Mouse (Mus musculus) liver, postnatal 0 days (tissue): ENCODE results near the gene Prex1. TPM values are rescaled to one million over a fixed set of nuclear protein-coding genes. Genes with fewer than 3 reads are reported as not detected.

Experiments used
- ATAC-seq: fragments of 200-750 bp; cut with Nextera tagmentation; 2 replicates; pipeline ENCODE4 v1.8.0; 2017; ENCODE audit warnings: mild to moderate bottlenecking, moderate library complexity
- DNase-seq: peaks from one replicate; pipeline ENCODE4 v3.0.0-alpha.2; 2016
- H3K27ac ChIP-seq: fragments of 300-500 bp; sonication (generic); 2 replicates; pipeline ENCODE4 v1.5.1; 2014; ENCODE audit warnings: antibody characterized with exemption, moderate library complexity, mild to moderate bottlenecking, low read depth
- H3K27me3 ChIP-seq: fragments of 300-500 bp; sonication (generic); 2 replicates; pipeline ENCODE4 v1.6.1; 2014; ENCODE audit warnings: low read length, control low read depth, mixed read lengths; ENCODE audit not compliant: insufficient read depth
- H3K36me3 ChIP-seq: fragments of 300-500 bp; sonication (generic); replicated peaks from 2 replicates; pipeline ENCODE4 v1.6.1; 2014; ENCODE audit warnings: mild to moderate bottlenecking, control low read depth, low read length, moderate library complexity, mixed read lengths; ENCODE audit not compliant: insufficient read depth
- H3K4me1 ChIP-seq: fragments of 300-500 bp; sonication (generic); 2 replicates; pipeline ENCODE4 v1.6.1; 2014; ENCODE audit warnings: antibody characterized with exemption, mild to moderate bottlenecking, control low read depth; ENCODE audit not compliant: insufficient read depth
- H3K4me2 ChIP-seq: fragments of 300-500 bp; sonication (generic); 2 replicates; pipeline ENCODE4 v1.6.1; 2014; ENCODE audit warnings: low read depth, mild to moderate bottlenecking, low read length, moderate library complexity, mixed read lengths
- H3K4me3 ChIP-seq: fragments of 300-500 bp; sonication (generic); 2 replicates; pipeline ENCODE4 v1.5.1; 2014; ENCODE audit warnings: low read depth, low read length
- H3K9ac ChIP-seq: fragments of 300-500 bp; sonication (generic); replicated peaks from 2 replicates; pipeline ENCODE4 v1.6.1; 2014; ENCODE audit warnings: mild to moderate bottlenecking, moderate library complexity
- H3K9me3 ChIP-seq: fragments of 300-500 bp; sonication (generic); 2 replicates; pipeline ENCODE4 v1.6.1; 2016; ENCODE audit warnings: mild to moderate bottlenecking, control low read depth, low read length, mixed read lengths
- CTCF ChIP-seq: sonication (generic); IDR thresholded peaks from 2 replicates; pipeline ENCODE4 v1.5.1; 2016; ENCODE audit warnings: antibody characterized with exemption, low read depth
- EP300 ChIP-seq: IDR thresholded peaks from 2 replicates; pipeline ENCODE4 v1.6.1; 2016; ENCODE audit warnings: antibody characterized with exemption, low read depth, mild to moderate bottlenecking
- WGBS: fragments of 180-500 bp; shearing (Covaris S2); extraction: QIAGEN DNeasy Blood & Tissue Kit; methylation state at CpG from one replicate; pipeline ENCODE4 v1.1.7; 2014; ENCODE audit not compliant: insufficient replicate concordance; 5-methylcytosine and 5-hydroxymethylcytosine counted together
- polyA plus RNA-seq: library from polyadenylated mRNA; unstranded; fragments of >200 nt; fragmentation: Nextera tagmentation; extraction: Ambion mirVana; gene quantifications from 2 replicates; pipeline ENCODE4 v1.2.1, GENCODE M21; 2015

Gene Prex1
- polyA plus RNA-seq, 1 experiment from 2014 or later = 6.3 TPM

DNA sequence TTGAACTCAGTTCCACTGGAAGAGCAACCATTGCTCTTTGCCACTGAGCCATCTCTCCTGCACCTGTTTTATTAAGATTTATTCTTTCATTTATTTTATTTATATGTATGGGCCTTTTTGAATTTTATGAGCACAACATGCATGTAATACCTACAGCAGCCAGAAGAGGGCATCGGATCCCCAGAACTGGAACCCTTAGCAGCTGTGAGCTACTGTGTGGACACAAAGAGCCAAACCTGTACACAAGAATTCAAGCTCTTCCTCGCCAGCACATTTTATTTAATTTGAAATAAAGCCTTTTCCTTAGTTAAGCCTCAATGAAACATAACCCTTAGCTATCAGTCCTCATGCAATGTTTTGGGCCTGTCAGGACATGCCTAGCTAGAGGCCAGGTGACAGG, 158.1 kb downstream of the Prex1 start:
- Histone ChIP-seq H3K27me3 (no peaks in the 10 kb centered on the region), H3K4me3 (no peak overlapping the region), H3K9ac (no peak overlapping the region), H3K36me3 (no peaks in the 10 kb centered on the region), H3K9me3 (no peaks in the 10 kb centered on the region), H3K4me2 (no peak overlapping the region), H3K27ac (no peak overlapping the region), H3K4me1 (peaks cover 16% of the 10 kb centered on the region; the same call in 1 of the 2 replicates)
- WGBS = 32% methylated on average over 2 of the region's 2 CpGs
- no peak for ATAC-seq
- peak; percentile 61 for DNase-seq
- TF ChIP-seq EP300 (no peak), CTCF (peak; percentile 70)

DNA sequence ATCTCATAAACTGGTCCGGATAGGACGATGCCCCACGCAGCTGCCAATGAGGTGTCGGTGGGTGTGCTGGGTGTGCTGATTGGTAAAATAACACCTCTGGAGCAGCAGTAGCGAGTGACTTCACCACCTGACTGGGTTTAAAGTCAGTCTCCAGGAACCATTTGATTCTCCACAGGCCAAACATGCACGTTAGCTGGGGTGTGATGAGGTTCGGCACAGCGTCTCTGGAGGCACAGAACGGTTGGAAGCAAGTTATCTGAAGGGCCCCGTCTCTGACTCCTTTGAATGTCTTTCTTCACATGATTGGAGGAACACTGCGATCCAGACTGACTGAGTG, 159.5 kb downstream of the Prex1 start:
- TF ChIP-seq EP300 (no peak), CTCF (no peak)
- Histone ChIP-seq H3K27me3 (no peaks in the 10 kb centered on the region), H3K36me3 (no peaks in the 10 kb centered on the region), H3K4me2 (no peak overlapping the region), H3K27ac (0 out of 2 replicates have a peak overlapping the region, but pooled peaks have one; percentile 29), H3K9me3 (no peaks in the 10 kb centered on the region), H3K4me3 (no peak overlapping the region), H3K4me1 (peaks cover 16% of the 10 kb centered on the region; the same call in 1 of the 2 replicates), H3K9ac (no peak overlapping the region)
- DNase-seq (no peak), ATAC-seq (no peak)
- WGBS = 80% methylated on average over 11 of the region's 11 CpGs

DNA sequence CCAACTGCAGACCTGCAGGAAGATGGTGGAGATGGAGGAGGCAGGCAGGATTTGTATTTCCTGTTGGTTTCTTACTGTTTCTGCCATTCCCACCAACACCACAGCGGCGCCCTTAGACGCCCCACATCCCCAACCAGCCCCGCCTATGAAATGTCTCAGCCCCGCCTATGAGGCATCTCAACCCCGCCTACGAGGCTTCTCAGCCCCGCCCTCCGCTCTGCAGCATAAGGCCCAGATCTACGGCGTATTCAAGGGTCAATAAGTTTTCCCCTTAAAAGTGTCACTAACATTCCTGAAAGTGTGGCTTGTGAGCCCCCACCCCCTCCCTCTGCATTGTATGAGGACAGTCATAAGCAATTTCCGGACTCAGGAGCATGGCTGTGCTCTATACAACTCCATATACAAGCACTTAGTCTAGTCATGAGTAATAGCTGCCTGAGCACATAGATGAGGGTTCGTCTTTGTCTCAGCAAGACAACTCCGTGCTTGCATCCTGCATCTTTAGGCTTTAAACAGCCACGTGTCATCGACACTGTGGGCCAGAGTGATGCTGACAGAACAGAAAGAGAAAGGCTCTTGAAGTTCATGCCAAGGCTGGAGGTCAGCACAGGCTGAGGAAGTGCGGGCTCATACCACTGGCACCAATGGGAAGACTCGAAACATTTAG, 160.0 kb downstream of the Prex1 start:
- no peak for TF ChIP-seq CTCF
- no peak for TF ChIP-seq EP300
- DNase-seq (peak; percentile 79), ATAC-seq (peak; percentile 68)
- Histone ChIP-seq H3K27me3 (no peaks in the 10 kb centered on the region), H3K4me3 (peak overlapping the region; percentile 17; the same call in 1 of the 2 replicates), H3K9me3 (no peaks in the 10 kb centered on the region), H3K36me3 (no peaks in the 10 kb centered on the region), H3K9ac (no peak overlapping the region), H3K4me2 (peak overlapping the region; percentile 49), H3K4me1 (peaks cover 16% of the 10 kb centered on the region; the same call in 1 of the 2 replicates), H3K27ac (peak overlapping the region; percentile 29; the same call in 1 of the 2 replicates)
- 24% methylated on average over 18 of the region's 18 CpGs for WGBS

DNA sequence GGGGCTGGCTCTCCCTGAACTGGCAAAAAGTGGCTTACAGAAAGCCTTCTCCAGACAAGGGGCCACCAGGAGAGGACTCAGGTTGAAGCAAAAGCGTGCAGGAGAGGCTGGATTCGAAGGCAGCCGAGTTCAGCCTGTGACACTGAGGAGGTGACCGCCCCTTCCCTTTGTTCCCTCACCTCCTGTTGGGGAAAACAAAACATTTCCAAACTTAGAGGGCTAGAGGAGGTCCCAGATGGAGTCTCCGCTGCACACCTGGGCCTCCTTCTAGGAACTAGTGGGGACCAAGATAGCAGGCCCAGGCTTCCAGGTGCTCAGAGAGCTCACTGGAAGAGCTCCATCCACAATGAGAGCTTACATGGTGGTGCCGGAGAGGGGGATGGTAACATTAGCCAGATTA, 161.0 kb downstream of the Prex1 start:
- Histone ChIP-seq H3K27ac (no peak overlapping the region), H3K27me3 (no peaks in the 10 kb centered on the region), H3K4me3 (no peak overlapping the region), H3K9ac (no peak overlapping the region), H3K4me2 (no peak overlapping the region), H3K4me1 (peaks cover 16% of the 10 kb centered on the region; the same call in 1 of the 2 replicates), H3K9me3 (no peaks in the 10 kb centered on the region), H3K36me3 (no peaks in the 10 kb centered on the region)
- DNase-seq = no peak
- 70% methylated on average over 6 of the region's 6 CpGs for WGBS
- ATAC-seq = no peak
- TF ChIP-seq EP300 (no peak), CTCF (no peak)

DNA sequence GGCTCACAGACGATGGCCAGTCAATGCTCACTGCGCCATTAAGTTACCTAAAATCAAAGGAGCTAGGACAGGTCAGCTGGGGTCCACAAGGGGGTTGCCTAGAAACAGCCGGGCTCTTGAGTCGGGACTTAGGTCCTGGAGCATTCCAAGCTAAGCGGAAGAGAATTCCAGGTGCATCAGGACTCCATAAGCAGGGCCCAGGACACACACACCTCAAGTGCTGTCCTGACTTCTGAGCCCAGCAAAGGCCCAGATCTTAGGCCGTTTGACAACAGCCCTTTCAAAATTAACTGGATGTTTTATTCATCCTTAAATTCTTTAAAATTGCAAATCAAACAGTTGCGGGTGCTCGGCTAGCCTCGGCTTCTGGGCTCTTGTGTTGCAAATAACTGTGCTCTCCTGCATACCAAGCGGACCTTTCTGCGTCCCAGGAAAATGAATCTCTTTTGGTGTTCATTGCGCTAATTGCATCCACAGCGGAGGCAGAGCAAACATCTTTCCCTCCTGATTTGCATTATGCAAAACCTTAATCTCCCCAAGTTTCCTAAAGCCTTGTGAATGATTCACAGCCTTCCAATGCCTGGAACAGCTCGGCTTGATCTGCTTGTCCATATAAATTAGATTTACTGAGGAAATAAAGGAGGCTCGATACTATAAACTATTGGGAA, 161.7 kb downstream of the Prex1 start:
- no peaks in the 10 kb centered on the region for H3K27me3 ChIP-seq
- H3K4me2 ChIP-seq = no peak overlapping the region
- DNase-seq (no peak), ATAC-seq (no peak)
- H3K4me1 ChIP-seq = peaks cover 16% of the 10 kb centered on the region; the same call in 1 of the 2 replicates
- no peaks in the 10 kb centered on the region for H3K9me3 ChIP-seq
- H3K27ac ChIP-seq = no peak overlapping the region
- H3K9ac ChIP-seq = no peak overlapping the region
- no peak overlapping the region for H3K4me3 ChIP-seq
- H3K36me3 ChIP-seq = no peaks in the 10 kb centered on the region
- WGBS = 81% methylated on average over 15 of the region's 15 CpGs
- TF ChIP-seq CTCF (no peak), EP300 (no peak)

DNA sequence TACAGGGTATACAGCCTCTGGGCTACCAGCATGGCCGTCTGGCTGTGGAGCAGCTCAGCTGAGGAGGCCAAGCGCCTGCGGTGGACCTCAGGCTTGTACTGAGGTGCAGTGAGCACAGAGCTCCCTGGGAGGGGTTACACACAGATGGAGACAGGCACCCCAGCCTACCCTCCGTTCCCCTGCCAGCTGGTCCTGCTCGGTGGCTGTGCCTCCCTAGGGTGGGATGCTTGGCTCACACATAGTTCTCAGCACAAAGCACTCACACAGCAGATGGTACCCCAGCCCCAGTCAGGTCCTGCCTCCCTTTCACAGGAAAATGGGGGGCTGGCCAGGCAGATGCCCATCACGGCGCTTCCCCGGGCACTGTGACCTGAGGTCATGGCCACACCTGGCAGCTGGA, 163.8 kb downstream of the Prex1 start:
- Histone ChIP-seq H3K9me3 (no peaks in the 10 kb centered on the region), H3K27me3 (no peaks in the 10 kb centered on the region), H3K4me1 (peaks cover 16% of the 10 kb centered on the region; the same call in 1 of the 2 replicates), H3K27ac (peak overlapping the region; percentile 58), H3K4me2 (peak overlapping the region; percentile 44; the same call in 1 of the 2 replicates), H3K4me3 (no peak overlapping the region), H3K9ac (no peak overlapping the region), H3K36me3 (no peaks in the 10 kb centered on the region)
- ATAC-seq = 0 out of 2 replicates have a peak, but pooled peaks have one; percentile 1
- DNase-seq = no peak
- WGBS = 59% methylated on average over 8 of the region's 8 CpGs
- TF ChIP-seq CTCF = no peak
- no peak for TF ChIP-seq EP300
